Mouse (Mus musculus) MEL (cell line): ENCODE measurements at regions not wholly inside any gene's neighbourhood (a gene's known extent, or its start where the extent isn't known, plus 50 kb on each side); places are given as distances from the start of the nearest gene placed in this dataset.

Experiments used
- CTCF ChIP-seq, 3 experiments: IDR thresholded peaks in 2 of 3; conservative IDR thresholded peaks in 1 of 3; 2 replicates each; pipeline ENCODE4 v1.5.1; 2011 to 2012; ENCODE audit warnings: low read length in 3 of 3, low read depth in 2 of 3, mild to moderate bottlenecking in 2 of 3, improper control_type of control experiment in 1 of 3, inconsistent platforms in 1 of 3, mixed read lengths in 1 of 3, moderate library complexity in 1 of 3; ENCODE audit not compliant: control insufficient read depth in 1 of 3, insufficient read depth in 1 of 3, poor library complexity in 1 of 3, severe bottlenecking in 1 of 3
- EP300 ChIP-seq, 2 experiments: IDR thresholded peaks; 2 replicates each; pipeline ENCODE4 v1.6.1; 2011; ENCODE audit warnings: improper control_type of control experiment in 2 of 2, low read length in 2 of 2, low read depth in 1 of 2, mild to moderate bottlenecking in 1 of 2
- MYC ChIP-seq: IDR thresholded peaks from 2 replicates; pipeline ENCODE4 v1.6.1; 2011; ENCODE audit warnings: low read depth, mild to moderate bottlenecking, low read length, improper control_type of control experiment, moderate library complexity
- RAD21 ChIP-seq: IDR thresholded peaks from 2 replicates; pipeline ENCODE4 v1.6.1; 2011; ENCODE audit warnings: mild to moderate bottlenecking, low read depth, low read length, improper control_type of control experiment

- TF ChIP-seq CTCF (IDR thresholded peaks at IDR 0.05 in 2 of 3, conservative IDR thresholded peaks at IDR 0.05 in 1 of 3; ENCODE audit: control insufficient read depth in 1 of 3, insufficient read depth in 1 of 3, low read depth in 2 of 3, low read length in 3 of 3, poor library complexity in 1 of 3, severe bottlenecking in 1 of 3) (no peak), EP300 (IDR thresholded peaks at IDR 0.05; ENCODE audit: low read depth in 1 of 2, low read length in 2 of 2) (no peak), MYC (no peak), RAD21 (no peak)
Observed at GRCm38 (mm10) chr1:118748196-118748595, 120.5 kb downstream of the Tfcp2l1 start.
